Mouse (Mus musculus): ENCODE measurements around the gene Nrxn2. TPM values are rescaled to one million over a fixed set of nuclear protein-coding genes. Genes with fewer than 3 reads are reported as not detected.

Gene Nrxn2
- total RNA-seq, 2 experiments from 2014 or later = 700 to 756 TPM

DNA sequence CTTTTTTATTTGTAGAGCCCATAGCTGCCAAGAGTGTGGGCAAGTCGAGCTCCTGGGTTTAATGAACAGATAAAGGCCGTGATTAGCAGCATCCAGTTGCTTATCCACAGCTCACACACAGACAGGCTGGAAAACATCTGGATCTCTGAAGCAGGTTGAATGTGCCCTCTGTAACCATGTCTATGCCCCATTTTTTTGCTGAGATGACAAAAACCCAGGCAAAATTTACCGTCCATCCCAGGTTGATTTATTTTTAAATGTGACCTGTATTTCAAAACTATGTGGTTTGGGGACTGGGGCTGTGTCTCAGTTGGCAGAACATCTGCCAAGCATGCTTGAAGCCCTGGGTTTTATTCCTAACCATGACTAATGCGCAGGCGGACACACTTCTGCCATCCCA is 9.4 kb upstream of the Nrxn2 start:
- no peak for DNase-seq (ENCODE audit: low spot score in 2 of 2)
- intact Hi-C loops (cut with DNase I) = no loop called here

DNA sequence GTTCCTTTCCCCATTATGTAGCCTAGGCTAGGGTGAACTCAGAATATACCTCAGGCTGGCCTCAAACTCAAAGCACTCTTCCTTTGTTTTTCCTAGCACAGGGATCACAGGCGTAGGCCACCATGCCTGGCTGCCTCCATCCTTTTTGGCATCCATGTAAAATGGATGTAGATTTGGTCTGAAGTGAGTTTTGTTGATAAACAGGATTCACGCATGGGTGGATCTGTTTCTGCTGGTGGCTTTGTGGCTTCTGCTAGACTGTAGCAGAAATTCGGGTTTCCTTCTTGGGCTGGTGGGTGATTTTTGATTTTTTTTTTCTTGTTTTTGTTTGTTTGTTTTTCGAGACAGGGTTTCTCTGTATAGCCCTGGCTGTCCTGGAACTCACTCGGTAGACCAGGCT is 8.6 kb upstream of the Nrxn2 start:
- DNase-seq (ENCODE audit: low spot score in 2 of 2) = no peak
- intact Hi-C loops (cut with DNase I) = no loop called here

DNA sequence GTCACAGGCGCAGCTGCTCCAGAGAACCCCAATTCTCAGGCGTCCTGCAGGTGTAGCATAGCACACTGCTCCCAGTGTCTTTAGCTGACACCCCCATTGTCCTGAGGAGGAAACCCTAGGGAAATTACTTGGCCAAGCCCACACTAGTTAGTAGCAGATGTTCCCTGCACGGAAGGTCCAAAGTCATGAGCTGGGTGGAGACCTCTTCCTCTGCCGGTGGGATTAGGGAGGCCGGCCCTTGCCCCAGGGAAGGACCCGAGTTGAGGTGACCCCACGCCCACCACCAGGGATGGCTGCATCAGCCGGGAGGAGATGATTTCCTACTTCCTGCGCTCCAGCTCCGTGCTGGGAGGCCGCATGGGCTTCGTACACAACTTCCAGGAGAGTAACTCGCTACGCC is 5.7 kb upstream of the Nrxn2 start:
- intact Hi-C loops (cut with DNase I) = no loop called here
- DNase-seq (ENCODE audit: low spot score in 2 of 2) = no peak

DNA sequence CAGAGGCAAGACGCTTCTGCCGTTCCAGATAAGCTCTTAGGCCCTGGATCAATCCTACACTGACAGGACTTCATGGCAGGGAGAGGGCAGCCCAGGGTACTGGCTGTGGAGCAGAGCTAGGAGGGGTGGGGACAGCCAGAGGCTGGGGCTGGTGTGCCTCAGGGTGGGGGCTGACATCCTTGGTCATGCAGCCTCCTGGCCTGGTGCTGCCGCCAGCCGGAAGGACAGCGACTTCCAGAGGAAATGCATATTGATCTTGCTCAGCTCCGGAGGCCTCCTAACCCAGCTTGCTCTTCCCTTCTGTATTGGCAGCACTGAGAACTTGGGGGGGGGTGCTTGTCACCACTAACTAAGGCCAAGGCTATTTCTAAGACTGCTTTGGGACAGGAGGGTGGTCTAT is 3.1 kb upstream of the Nrxn2 start:
- DNase-seq (ENCODE audit: low spot score in 2 of 2) = no peak
- intact Hi-C loops (cut with DNase I) = loop anchor here (5.0 kb wide), 1 partner anchor 37 kb away; no protein-coding TSS in a partner anchor

DNA sequence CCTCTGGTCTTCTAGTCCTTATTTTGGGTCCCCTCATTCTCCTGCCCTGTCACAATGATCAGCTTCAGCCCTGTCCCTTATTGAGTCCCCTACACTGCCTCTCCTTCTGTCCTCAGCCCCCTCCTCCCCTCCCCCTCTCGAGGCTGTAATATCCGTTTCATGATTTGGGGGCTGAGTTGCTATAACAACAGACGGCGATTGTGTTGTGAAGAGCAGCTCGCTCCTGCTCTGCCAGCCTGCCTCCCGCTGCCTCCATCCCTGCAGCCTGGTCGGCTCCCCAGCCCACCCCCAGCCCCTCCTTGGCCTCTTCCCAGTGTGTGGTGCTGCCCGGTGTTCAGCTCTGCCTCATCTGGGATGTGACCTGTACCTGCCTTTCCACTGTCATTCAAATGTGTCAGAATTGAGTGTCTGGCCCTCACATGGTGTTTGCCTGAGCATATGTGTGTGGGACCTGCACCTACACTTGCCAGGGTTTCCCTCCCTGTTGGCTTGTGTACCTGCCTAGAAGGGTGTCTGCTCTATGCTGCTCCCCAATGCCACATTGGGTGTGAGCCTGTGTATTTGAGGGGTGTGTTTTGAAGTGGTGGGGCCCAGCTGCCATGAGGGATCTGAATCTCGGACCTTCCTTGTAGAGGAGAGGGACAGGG is 2.3 kb upstream of the Nrxn2 start:
- intact Hi-C loops (cut with DNase I) = loop anchor here (5.0 kb wide), 1 partner anchor 36 kb away; no protein-coding TSS in a partner anchor

DNA sequence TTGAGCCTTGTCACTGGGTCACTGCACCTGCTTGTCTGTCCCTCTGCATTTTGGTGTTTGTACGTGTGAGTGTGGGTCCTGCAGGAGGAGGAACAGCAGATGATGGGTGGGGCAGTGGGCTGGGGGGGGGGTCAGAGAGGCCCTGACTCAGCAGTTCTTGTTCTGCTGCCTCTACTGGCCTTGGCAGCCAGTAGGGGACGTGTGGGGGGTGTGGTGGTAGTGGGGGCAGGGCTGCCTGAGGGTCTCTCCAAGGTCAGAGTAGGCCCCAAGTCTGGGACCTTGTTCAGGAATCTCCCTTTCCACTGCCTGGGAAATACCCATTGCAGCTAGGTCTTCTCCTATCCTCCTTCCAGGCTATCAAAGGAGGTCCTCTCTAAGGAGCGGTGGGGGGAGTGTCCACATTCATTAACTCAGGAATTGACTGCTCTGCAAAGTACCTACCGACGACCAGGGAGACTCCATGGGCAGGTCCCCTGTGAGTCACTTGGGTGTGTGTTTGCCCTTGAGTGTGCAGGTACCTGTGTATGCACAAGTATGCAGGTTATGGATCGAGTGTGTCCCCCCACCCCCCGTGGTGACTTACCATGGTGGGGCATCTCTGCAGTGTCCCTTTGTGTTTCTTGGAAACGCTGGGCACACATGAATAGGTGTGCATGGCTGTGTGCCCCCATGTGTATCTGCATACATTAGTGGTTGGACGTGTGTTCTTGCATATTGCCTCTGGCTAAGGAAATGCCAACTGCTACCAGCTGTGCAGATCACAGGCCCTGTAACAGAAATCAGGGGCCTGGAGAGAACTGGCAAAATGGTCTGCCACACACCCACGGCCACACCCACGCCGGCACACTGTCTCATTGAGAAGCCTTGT is 1.4 kb upstream of the Nrxn2 start:
- intact Hi-C loops (cut with DNase I) = loop anchor here (5.0 kb wide), 1 partner anchor 35 kb away; no protein-coding TSS in a partner anchor
- DNase-seq (ENCODE audit: low spot score in 2 of 2) = no peak

More for the DNA sequence above, 2.3 kb upstream of the Nrxn2 start:
- peak in 1 of 2 experiments; percentile 57 for DNase-seq (ENCODE audit: low spot score in 2 of 2)

DNA sequence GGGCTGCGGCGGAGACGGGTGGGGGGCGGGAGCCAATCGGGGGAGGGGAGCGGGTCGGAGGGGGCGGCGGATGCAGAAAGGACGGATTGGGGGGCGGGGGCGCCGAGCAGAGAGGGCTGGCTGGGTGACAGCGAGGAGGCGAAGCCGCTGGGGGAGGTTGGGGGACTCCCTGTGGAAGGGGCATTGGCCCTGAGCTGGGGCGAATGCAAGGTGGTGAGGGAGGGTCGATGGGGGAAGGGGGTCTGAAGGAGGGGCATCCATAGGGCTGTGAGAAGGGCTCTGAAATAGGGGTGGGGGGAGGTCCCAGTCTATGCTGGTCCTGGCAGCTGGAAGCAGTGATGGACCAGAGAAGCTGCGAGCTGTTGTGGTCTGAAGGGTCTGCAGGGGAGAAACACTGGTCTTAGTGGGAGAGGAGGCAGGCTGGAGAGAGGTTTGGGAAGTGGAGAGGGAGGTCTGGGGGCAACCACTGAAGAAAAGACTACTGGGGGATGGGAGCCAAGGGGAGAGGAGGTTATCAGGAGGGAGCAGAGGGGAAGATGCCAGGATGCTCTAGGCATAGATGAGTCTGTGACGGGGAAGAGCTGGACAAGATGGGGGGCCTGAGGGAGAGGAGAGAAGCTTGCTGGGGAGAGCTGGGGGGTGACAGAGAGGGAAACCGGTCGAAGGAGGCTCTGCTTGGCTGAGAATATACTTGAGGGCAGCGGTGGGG is 607 bp downstream of the Nrxn2 start:
- intact Hi-C loops (cut with DNase I) = loop anchor here (5.0 kb wide), 1 partner anchor 33 kb away; no protein-coding TSS in a partner anchor
- DNase-seq (ENCODE audit: low spot score in 2 of 2) = no peak

DNA sequence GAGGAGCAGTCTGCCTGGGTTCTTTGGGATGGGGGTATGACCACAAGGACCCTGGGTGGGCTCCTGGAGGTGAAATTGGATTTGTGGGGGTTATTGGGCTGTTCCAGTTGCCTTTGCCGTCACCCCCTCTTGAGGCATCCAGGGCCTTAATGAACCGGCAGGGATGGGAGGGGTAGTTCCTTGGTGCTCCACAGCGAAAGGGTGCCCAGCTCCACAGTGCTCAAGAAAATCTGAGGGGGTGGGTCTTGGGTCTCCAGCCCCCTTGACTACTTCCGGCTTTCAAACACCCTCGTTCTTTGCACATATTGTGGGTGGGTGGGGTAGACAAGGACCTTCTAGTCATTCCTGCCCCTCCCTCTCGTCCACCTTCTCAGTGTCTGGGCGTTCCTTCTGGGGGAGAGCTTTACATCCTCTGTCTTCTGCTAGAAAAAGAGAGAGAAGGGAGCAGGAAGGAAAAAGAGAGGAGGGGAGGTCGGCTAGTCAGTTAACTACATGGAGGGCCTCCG is 1.3 kb downstream of the Nrxn2 start:
- no peak for DNase-seq (ENCODE audit: low spot score in 2 of 2)
- intact Hi-C loops (cut with DNase I) = loop anchor here (5.0 kb wide), 1 partner anchor 32 kb away; no protein-coding TSS in a partner anchor

DNA sequence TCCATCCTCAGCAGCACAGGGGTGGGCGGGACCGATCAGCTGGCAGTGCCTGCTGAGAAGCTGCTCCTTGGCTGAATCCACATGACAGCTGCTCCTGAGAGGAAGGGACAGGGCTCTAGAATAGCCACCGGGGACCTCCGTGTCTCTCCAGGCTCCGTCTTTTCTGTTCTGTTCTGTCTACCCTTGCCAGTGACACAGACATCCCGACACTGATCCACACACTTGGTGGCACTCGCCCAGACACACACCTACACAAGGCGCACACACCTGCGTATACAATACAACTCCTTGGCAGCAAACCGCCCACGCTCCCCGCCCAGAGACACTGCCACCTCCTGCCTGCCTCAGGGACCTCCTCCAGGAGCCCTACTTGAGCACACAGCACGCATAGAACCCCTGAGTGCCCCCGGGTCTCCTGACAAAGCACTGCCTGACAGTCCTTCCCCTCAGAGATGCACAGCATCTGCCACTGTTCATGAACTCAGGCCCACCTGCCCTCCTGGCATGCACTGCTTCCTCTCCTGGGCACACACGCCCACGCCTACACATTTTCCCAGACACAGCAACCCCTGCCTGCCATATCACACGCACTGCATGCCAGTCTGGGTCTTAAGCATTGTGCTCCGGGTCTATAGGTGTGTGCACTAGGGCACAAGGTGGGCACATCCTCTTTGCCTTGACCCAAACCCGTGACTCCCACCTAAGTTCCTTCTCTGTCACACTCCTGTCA is 2.1 kb downstream of the Nrxn2 start:
- intact Hi-C loops (cut with DNase I) = no loop called here
- DNase-seq (ENCODE audit: low spot score in 2 of 2) = peak; percentile 62 to 78

DNA sequence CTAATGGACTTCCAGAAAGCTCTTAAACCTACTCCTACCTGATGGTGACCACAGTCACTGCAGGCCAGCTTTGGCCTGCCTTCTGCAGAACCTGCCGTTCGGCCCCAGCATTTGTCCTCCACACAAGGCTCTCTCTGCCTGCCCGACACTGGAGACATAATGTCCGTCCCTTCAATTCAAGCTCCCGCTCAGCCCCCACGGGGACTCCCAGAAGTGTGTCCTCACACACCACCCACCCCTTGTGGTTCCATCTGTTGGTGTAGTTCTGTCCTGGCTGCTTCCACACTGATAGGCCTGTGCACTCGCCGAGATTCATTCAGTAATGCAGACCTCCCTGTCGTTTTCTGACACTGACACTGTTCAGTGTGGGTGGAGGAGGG is 2.7 kb downstream of the Nrxn2 start:
- intact Hi-C loops (cut with DNase I) = no loop called here
- DNase-seq (ENCODE audit: low spot score in 2 of 2) = peak; percentile 64 to 77

DNA sequence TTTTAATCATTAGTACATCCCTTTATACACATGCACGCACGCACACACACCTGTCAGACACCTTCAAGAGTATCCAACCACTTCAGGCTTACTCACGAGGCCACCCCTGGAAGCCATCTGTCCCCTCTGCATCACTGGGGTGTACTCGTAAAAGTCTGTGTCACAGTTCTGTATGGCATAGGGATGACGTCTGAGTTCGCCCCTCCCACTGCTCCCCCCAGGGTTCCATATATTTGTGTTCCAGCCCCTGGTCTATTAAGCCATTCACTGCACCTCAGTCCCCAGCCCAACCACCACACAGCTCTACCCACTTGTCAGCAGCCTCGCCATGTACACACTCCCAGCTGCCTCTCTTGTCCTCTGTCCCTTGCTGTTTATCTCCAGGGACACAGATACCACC is 3.5 kb downstream of the Nrxn2 start:
- DNase-seq (ENCODE audit: low spot score in 2 of 2) = no peak
- intact Hi-C loops (cut with DNase I) = no loop called here

DNA sequence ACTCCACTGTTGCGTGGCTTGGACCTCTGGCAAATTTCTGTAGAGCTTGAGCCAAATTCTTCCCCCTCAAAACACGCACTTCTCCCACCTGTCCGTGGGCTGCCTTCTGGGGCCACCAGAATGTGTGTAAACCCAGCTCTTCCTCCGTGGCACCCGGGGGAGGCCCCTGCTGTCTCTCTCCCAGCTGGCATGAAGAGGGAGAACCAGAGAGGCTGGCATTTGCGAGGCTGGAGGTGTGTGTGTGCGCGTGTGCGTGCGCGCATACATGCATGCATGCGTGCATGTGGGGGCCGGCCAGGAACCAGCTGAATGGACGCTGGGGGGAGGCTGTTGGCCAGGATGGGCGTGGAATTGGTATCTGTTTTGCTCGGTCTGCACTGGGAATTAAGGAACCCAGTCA is 4.7 kb downstream of the Nrxn2 start:
- DNase-seq (ENCODE audit: low spot score in 2 of 2) = peak; percentile 57 to 70
- intact Hi-C loops (cut with DNase I) = no loop called here

DNA sequence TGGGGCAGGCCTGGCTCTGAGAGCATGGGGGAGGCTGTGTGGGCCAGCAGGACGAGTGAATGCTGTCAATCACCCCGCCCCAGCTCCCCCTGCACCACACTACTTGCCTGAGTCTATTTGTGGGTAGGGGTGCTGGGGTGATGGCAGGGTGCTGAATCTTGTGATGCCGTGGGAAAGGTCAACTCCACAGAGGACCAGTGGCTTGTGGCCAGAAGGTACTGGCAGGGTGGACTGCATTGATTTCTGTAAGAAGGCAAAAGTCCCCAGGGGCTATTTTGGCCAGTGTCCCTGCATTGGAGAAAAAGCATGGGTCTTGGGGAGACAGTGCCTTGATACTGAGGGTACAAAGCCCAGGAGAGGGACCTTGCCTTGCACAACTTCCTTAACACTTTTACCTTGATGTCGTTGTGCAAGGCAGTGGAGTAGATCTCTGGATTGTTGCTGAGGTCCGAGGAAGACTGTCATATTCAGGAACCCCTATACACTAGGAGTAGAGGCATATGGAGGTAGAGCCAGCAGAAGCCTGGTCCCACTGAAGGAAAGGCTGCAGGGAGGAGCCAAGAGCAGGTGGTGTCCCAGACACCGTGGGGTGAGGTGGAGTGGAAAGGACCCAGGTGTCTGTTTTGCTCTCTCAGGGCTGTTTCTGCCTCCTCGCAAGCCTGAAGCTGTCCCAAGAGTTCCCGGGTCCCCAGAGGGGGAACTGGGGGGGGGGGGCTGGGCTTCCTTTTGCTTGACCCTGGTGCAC is 5.8 kb downstream of the Nrxn2 start:
- DNase-seq (ENCODE audit: low spot score in 2 of 2) = no peak
- intact Hi-C loops (cut with DNase I) = no loop called here

DNA sequence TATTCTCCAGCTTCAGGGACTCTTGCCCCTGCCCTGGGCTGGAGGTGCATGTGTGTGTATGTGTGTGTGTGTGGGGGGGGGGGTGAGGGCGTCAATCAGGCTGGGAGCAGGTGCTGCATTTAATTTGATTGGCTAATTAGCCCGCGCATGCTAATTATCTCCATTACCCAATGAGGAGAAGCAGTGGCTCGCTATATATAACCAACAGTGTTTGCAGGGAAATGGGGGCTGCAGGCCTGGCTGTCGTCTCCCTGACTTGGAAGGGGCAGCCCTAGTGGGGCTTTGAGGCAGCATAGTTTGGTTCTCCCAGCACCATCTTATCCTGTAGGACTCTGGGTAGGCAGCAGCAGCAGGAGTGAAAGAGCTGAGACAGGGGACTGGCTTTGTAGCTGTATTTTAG is 7.1 kb downstream of the Nrxn2 start:
- intact Hi-C loops (cut with DNase I) = no loop called here
- no peak for DNase-seq (ENCODE audit: low spot score in 2 of 2)

DNA sequence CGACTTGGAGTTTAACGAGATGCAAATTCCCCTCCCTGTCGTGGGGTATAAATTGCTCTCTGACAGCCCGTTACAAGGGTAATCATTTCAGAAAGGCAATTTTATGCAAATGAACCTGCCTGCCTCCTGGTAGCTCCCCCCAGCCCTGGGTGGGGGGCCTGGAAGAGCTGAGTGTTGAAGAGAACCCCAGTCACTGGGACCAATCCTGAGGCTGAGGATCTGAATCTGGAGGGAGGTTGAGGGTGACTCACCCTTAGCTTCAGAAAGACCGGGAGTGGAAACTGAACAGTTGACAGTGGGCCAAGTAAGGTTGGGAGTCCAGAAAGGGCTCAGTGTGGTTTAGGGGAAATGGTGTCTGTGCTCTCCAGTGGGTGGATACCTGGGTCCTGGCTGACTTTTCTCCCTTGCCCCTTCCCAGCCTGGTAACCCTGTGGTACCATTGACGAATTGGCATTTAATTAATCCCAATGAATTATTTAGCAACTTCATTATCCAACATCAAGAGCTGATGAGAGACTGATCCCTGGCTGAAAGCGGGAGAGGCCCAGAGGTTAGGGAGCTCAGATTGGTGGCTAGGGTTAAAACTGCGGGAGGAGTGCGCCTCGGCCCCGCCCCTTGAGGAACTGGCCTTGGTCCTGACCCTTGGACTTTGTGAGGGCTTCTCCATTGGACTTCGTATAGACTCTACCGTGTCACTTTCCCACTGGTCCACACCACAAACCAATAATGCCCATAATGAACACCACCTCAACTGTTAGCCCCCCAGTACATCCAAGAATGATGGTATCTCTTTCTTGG is 8.4 kb downstream of the Nrxn2 start:
- intact Hi-C loops (cut with DNase I) = no loop called here
- DNase-seq (ENCODE audit: low spot score in 2 of 2) = no peak

DNA sequence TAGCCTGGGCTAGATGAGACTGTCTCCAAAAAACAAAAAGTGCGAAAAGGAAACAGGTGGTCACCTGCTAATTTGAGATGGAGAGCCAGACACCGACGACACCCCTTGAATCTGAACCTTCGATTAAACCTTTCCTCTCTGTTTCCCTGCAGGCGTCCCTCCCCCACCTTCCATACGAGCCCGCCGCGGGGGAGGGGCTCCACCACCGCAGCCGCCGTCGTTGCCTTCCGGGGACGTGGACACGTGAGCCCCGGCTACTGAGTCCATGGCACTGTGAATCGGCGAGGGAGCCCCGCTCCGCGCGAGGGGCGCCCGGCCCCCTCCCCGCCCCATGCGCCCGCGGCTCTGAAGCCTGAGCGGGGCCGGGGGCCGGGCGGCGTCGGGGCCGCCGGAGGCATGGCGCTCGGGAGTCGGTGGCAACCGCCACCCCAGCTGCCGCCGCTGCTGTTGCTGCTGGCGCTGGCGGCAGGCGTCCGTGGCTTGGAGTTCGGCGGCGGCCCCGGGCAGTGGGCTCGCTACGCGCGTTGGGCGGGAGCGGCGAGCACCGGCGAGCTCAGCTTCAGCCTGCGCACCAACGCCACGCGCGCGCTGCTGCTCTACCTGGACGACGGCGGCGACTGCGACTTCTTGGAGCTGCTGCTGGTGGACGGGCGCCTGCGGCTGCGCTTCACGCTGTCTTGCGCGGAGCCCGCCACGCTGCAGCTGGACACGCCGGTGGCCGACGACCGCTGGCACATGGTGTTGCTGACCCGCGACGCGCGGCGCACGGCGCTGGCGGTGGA is 9.3 kb downstream of the Nrxn2 start:
- no peak for DNase-seq (ENCODE audit: low spot score in 2 of 2)
- intact Hi-C loops (cut with DNase I) = no loop called here

Measured in left cerebral cortex, postnatal 14 days (tissue).